Mouse (Mus musculus): ENCODE results near the gene Tmem185b. TPM values are rescaled to one million over a fixed set of nuclear protein-coding genes. Genes with fewer than 3 reads are reported as not detected.
A peak's percentile ranks its signal among the peaks of the same experiment; 100 is the strongest.

The Tmem185b gene
- polyA plus RNA-seq, 1 experiment: 61.2 TPM

DNA sequence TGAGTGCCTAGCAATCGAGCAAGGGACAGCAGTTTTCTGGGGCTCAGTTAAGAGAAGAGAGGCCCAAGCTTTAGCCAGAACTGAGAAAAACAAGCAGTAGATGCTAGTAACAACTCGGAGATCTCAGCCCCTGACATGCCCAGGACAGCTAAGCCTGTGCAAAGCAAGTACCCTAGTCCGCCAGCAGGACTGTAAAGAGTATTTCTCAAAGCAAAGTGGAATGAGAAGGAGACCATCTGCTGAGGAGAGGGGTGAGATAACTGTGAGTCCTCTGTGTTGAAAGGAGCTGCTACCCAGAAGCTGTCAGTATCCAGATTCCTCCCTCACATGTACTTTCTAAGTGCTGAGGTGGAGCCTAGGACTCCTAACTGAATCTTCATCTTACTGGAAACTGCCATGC is 20.5 kb downstream of the Tmem185b start:
- H3K27ac ChIP-seq (ENCODE audit: control insufficient read depth, insufficient read depth, low read length): no peak overlapping the region
- H3K36me3 ChIP-seq (ENCODE audit: control insufficient read depth, insufficient read depth, low read length): no peaks in the 10 kb centered on the region
- WGBS: 90% methylated on average over 3 of the region's 3 CpGs
- no peak for TF ChIP-seq CTCF (IDR thresholded peaks at IDR 0.05; ENCODE audit: borderline replicate concordance, control insufficient read depth, extremely low read depth, insufficient read depth, low read length, poor library complexity)
- TF ChIP-seq POLR2A (IDR thresholded peaks at IDR 0.05; ENCODE audit: control insufficient read depth, extremely low read depth, insufficient read depth, low read length, poor library complexity): no peak
- no peaks in the 10 kb centered on the region for H3K27me3 ChIP-seq (ENCODE audit: control insufficient read depth, insufficient read depth, low read length)
- no peak for DNase-seq
- no peaks in the 10 kb centered on the region for H3K4me1 ChIP-seq (replicated peaks; ENCODE audit: control insufficient read depth, insufficient read depth, low read length)
- no peak overlapping the region for H3K4me3 ChIP-seq (ENCODE audit: control insufficient read depth, insufficient read depth, low read length)

- no peak overlapping the region for H3K27ac ChIP-seq (ENCODE audit: control insufficient read depth, insufficient read depth, low read length)
- 69% methylated on average over 7 of the region's 7 CpGs for WGBS
- no peaks in the 10 kb centered on the region for H3K27me3 ChIP-seq (ENCODE audit: control insufficient read depth, insufficient read depth, low read length)
- no peak for TF ChIP-seq CTCF (IDR thresholded peaks at IDR 0.05; ENCODE audit: borderline replicate concordance, control insufficient read depth, extremely low read depth, insufficient read depth, low read length, poor library complexity)
- no peak for TF ChIP-seq POLR2A (IDR thresholded peaks at IDR 0.05; ENCODE audit: control insufficient read depth, extremely low read depth, insufficient read depth, low read length, poor library complexity)
- H3K4me3 ChIP-seq (ENCODE audit: control insufficient read depth, insufficient read depth, low read length): no peak overlapping the region
- peak; percentile 74 for DNase-seq
- H3K4me1 ChIP-seq (replicated peaks; ENCODE audit: control insufficient read depth, insufficient read depth, low read length): no peaks in the 10 kb centered on the region
- H3K36me3 ChIP-seq (ENCODE audit: control insufficient read depth, insufficient read depth, low read length): no peaks in the 10 kb centered on the region
Observed at GRCm38 (mm10) chr1:119548668-119549326, 22.8 kb downstream of the Tmem185b start.

GRCm38 (mm10) chr1:119549327-119549689 is 23.3 kb downstream of the Tmem185b start:
- WGBS: 95% methylated on average over 7 of the region's 7 CpGs
- DNase-seq: no peak
- TF ChIP-seq CTCF (IDR thresholded peaks at IDR 0.05; ENCODE audit: borderline replicate concordance, control insufficient read depth, extremely low read depth, insufficient read depth, low read length, poor library complexity) (no peak), POLR2A (IDR thresholded peaks at IDR 0.05; ENCODE audit: control insufficient read depth, extremely low read depth, insufficient read depth, low read length, poor library complexity) (no peak)
- Histone ChIP-seq H3K4me1 (replicated peaks; ENCODE audit: control insufficient read depth, insufficient read depth, low read length) (no peaks in the 10 kb centered on the region), H3K27ac (ENCODE audit: control insufficient read depth, insufficient read depth, low read length) (no peak overlapping the region), H3K27me3 (ENCODE audit: control insufficient read depth, insufficient read depth, low read length) (no peaks in the 10 kb centered on the region), H3K4me3 (ENCODE audit: control insufficient read depth, insufficient read depth, low read length) (no peak overlapping the region), H3K36me3 (ENCODE audit: control insufficient read depth, insufficient read depth, low read length) (no peaks in the 10 kb centered on the region)

GRCm38 (mm10) chr1:119550064-119550463 is 24.1 kb downstream of the Tmem185b start:
- H3K36me3 ChIP-seq (ENCODE audit: control insufficient read depth, insufficient read depth, low read length): no peaks in the 10 kb centered on the region
- no peaks in the 10 kb centered on the region for H3K27me3 ChIP-seq (ENCODE audit: control insufficient read depth, insufficient read depth, low read length)
- H3K4me1 ChIP-seq (replicated peaks; ENCODE audit: control insufficient read depth, insufficient read depth, low read length): no peaks in the 10 kb centered on the region
- H3K27ac ChIP-seq (ENCODE audit: control insufficient read depth, insufficient read depth, low read length): no peak overlapping the region
- 91% methylated on average over 2 of the region's 2 CpGs for WGBS
- H3K4me3 ChIP-seq (ENCODE audit: control insufficient read depth, insufficient read depth, low read length): no peak overlapping the region
- TF ChIP-seq CTCF (IDR thresholded peaks at IDR 0.05; ENCODE audit: borderline replicate concordance, control insufficient read depth, extremely low read depth, insufficient read depth, low read length, poor library complexity) (no peak), POLR2A (IDR thresholded peaks at IDR 0.05; ENCODE audit: control insufficient read depth, extremely low read depth, insufficient read depth, low read length, poor library complexity) (no peak)
- no peak for DNase-seq

DNA sequence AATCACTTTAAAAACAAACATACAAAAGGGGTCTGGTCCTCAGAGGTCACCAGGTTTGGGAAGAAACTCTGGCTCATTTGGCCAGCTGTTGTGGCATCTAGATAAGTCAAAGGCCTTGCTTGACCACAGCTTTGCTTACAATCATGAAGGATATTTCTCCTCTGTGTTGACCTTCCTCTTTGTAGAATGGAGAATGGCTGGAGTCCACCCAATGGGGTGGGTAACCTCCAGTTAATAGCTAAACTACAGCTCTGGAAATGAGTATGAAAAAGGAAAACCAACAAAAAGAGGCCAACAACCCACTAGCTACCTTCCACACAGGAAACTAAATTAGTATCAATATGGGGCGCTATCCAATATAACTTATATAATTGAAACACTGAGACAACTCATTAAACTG is 25.7 kb downstream of the Tmem185b start:
- H3K27ac ChIP-seq (ENCODE audit: control insufficient read depth, insufficient read depth, low read length): no peak overlapping the region
- H3K36me3 ChIP-seq (ENCODE audit: control insufficient read depth, insufficient read depth, low read length): no peaks in the 10 kb centered on the region
- no peaks in the 10 kb centered on the region for H3K4me1 ChIP-seq (replicated peaks; ENCODE audit: control insufficient read depth, insufficient read depth, low read length)
- TF ChIP-seq CTCF (IDR thresholded peaks at IDR 0.05; ENCODE audit: borderline replicate concordance, control insufficient read depth, extremely low read depth, insufficient read depth, low read length, poor library complexity) (no peak), POLR2A (IDR thresholded peaks at IDR 0.05; ENCODE audit: control insufficient read depth, extremely low read depth, insufficient read depth, low read length, poor library complexity) (no peak)
- H3K27me3 ChIP-seq (ENCODE audit: control insufficient read depth, insufficient read depth, low read length): no peaks in the 10 kb centered on the region
- WGBS: 95% methylated on average over 1 of the region's 1 CpGs
- no peak overlapping the region for H3K4me3 ChIP-seq (ENCODE audit: control insufficient read depth, insufficient read depth, low read length)
- DNase-seq: no peak

GRCm38 (mm10) chr1:119555651-119556050 is 29.7 kb downstream of the Tmem185b start:
- H3K27me3 ChIP-seq (ENCODE audit: control insufficient read depth, insufficient read depth, low read length): no peaks in the 10 kb centered on the region
- TF ChIP-seq POLR2A (IDR thresholded peaks at IDR 0.05; ENCODE audit: control insufficient read depth, extremely low read depth, insufficient read depth, low read length, poor library complexity) (no peak), CTCF (IDR thresholded peaks at IDR 0.05; ENCODE audit: borderline replicate concordance, control insufficient read depth, extremely low read depth, insufficient read depth, low read length, poor library complexity) (no peak)
- no peak overlapping the region for H3K4me3 ChIP-seq (ENCODE audit: control insufficient read depth, insufficient read depth, low read length)
- no peaks in the 10 kb centered on the region for H3K4me1 ChIP-seq (replicated peaks; ENCODE audit: control insufficient read depth, insufficient read depth, low read length)
- WGBS: 82% methylated on average over 5 of the region's 5 CpGs
- no peak for DNase-seq
- H3K27ac ChIP-seq (ENCODE audit: control insufficient read depth, insufficient read depth, low read length): no peak overlapping the region
- H3K36me3 ChIP-seq (ENCODE audit: control insufficient read depth, insufficient read depth, low read length): no peaks in the 10 kb centered on the region

All from thymus, adult 2 months (tissue).